Mouse (Mus musculus): Measurements from ENCODE around the gene Sprn. TPM values are rescaled to one million over a fixed set of nuclear protein-coding genes. Genes with fewer than 3 reads are reported as not detected.

The Sprn gene
- total RNA-seq, 2 experiments from 2014 or later: 0.13 to 0.50 TPM

- intact Hi-C loops (cut with DNase I): loop anchor here (1.0 to 5.0 kb wide), 2 partner anchors 13 to 78 kb away; partner anchors contain the start of genes Fuom, Tubgcp2 and Zfp511
- no peak; the same call in 1 of the 2 replicates for TF ChIP-seq CTCF (IDR thresholded peaks at IDR 0.05)
- Histone ChIP-seq H3K4me3 (peak within 1 kb of the TSS; percentile 91), H3K27ac (peak within 1 kb of the TSS; percentile 97)
- DNase-seq: peak; percentile 69
Observed at GRCm38 (mm10) chr7:140115583-140116328, 38.9 kb downstream of the Sprn start, which contains the start of gene Paox. Gene Paox, plus strand, starts transcription at chr7:140115799.

GRCm38 (mm10) chr7:140111943-140112342 is 42.7 kb downstream of the Sprn start:
- no peak overlapping the region for H3K4me3 ChIP-seq
- TF ChIP-seq CTCF (IDR thresholded peaks at IDR 0.05): no peak
- no peak overlapping the region for H3K27ac ChIP-seq
- intact Hi-C loops (cut with DNase I): no loop called here
- no peak for DNase-seq

- DNase-seq: no peak
- Histone ChIP-seq H3K4me3 (no peak overlapping the region), H3K27ac (no peak overlapping the region)
- TF ChIP-seq CTCF (IDR thresholded peaks at IDR 0.05): no peak
- intact Hi-C loops (cut with DNase I): no loop called here
Observed at GRCm38 (mm10) chr7:140104009-140104408, 50.7 kb downstream of the Sprn start.

- no peak; the same call in 1 of the 2 replicates for TF ChIP-seq CTCF (IDR thresholded peaks at IDR 0.05)
- H3K27ac ChIP-seq: peak within 1 kb of the TSS; percentile 94
- peak within 1 kb of the TSS; percentile 84 for H3K4me3 ChIP-seq
- intact Hi-C loops (cut with DNase I): loop anchor here (1.0 kb wide), 1 partner anchor 14 kb away; the partner anchor contains the start of gene Echs1
- peak; percentile 92 for DNase-seq
Observed at GRCm38 (mm10) chr7:140101993-140102860, 52.5 kb downstream of the Sprn start, which contains the start of gene Fuom. Gene Fuom, minus strand, starts transcription at chr7:140102441.

- H3K4me3 ChIP-seq: peak overlapping the region; percentile 84
- H3K27ac ChIP-seq: peak overlapping the region; percentile 94
- intact Hi-C loops (cut with DNase I): no loop called here
- TF ChIP-seq CTCF (IDR thresholded peaks at IDR 0.05): no peak
- DNase-seq: no peak
Observed at GRCm38 (mm10) chr7:140101498-140101897, 53.2 kb downstream of the Sprn start.

Other genes starting within 250 kb of the Sprn start
- gene Utf1, start 211.1 kb downstream of the Sprn start, total RNA-seq (2021): not detected
- gene 6430531B16Rik, start 176.1 kb downstream of the Sprn start, total RNA-seq (2021): not detected
- gene Adam8, start 162.3 kb downstream of the Sprn start, total RNA-seq (2021): under 1 TPM; 0.39 to 0.43 TPM
- gene Zfp511, start 118.5 kb downstream of the Sprn start, total RNA-seq (2021): 1 to 10 TPM; 8.4 to 8.6 TPM
- gene Tubgcp2, start 118.2 kb downstream of the Sprn start, total RNA-seq (2021): 10 to 100 TPM; 19.7 to 23.5 TPM
- gene Msx3, start 105.8 kb downstream of the Sprn start, total RNA-seq (2021): not detected
- gene Caly, start 72.3 kb downstream of the Sprn start, total RNA-seq (2021): under 1 TPM in 1 of 2 experiments, not detected in 1; 0.20 TPM
- not detected for gene Prap1, start 61.5 kb downstream of the Sprn start, total RNA-seq (2021)
- gene Fuom, start 52.4 kb downstream of the Sprn start, total RNA-seq (2021): 10 to 100 TPM; 35.2 to 52.0 TPM
- 1 to 10 TPM; 3.6 to 5.1 TPM for gene Paox, start 39.1 kb downstream of the Sprn start, total RNA-seq (2021)
- gene Echs1, start 38.4 kb downstream of the Sprn start, total RNA-seq (2021): 100 to 1,000 TPM; 116 to 201 TPM
- gene Mtg1, start 17.3 kb downstream of the Sprn start, total RNA-seq (2021): 10 to 100 TPM; 26.5 to 33.2 TPM
- gene Olfr522, start 9.9 kb upstream of the Sprn start, total RNA-seq (2021): not detected
- not detected for gene Olfr523, start 18.3 kb upstream of the Sprn start, total RNA-seq (2021)
- gene Olfr524, start 51.1 kb upstream of the Sprn start, total RNA-seq (2021): not detected
- not detected for gene Cd163l1, start 63.4 kb upstream of the Sprn start, total RNA-seq (2021)
- gene 5830411N06Rik, start 92.4 kb upstream of the Sprn start, total RNA-seq (2021): not detected
- gene Olfr525, start 166.0 kb upstream of the Sprn start, total RNA-seq (2021): not detected
- gene Olfr527, start 179.1 kb upstream of the Sprn start, total RNA-seq (2021): not detected
- gene Olfr60, start 206.8 kb upstream of the Sprn start, total RNA-seq (2021): not detected
- gene Olfr530, start 221.5 kb upstream of the Sprn start, total RNA-seq (2021): not detected
- gene Olfr531, start 248.0 kb upstream of the Sprn start, total RNA-seq (2021): not detected

All from gastrocnemius, adult 2 months (tissue).